Mouse (Mus musculus) heart, postnatal 10 days (tissue): ENCODE results near the gene Fgd4. TPM values are rescaled to one million over a fixed set of nuclear protein-coding genes. Genes with fewer than 3 reads are reported as not detected.

Experiments used
- total RNA-seq, 2 experiments: library from RNA; stranded (reverse); gene quantifications; 2 replicates each; pipeline ENCODE4 v1.2.3; 2021

Gene Fgd4
- total RNA-seq, 2 experiments from 2014 or later = 24.1 to 33.1 TPM

Other genes starting within 250 kb of the Fgd4 start
- 100 to 1,000 TPM; 103 to 105 TPM for gene Dnm1l, start 241.6 kb downstream of the Fgd4 start, total RNA-seq
- gene Olfr19, start 75.9 kb upstream of the Fgd4 start, total RNA-seq = not detected
- not detected for gene Spag6l, start 228.9 kb upstream of the Fgd4 start, total RNA-seq